Mouse (Mus musculus): ENCODE measurements around the gene Phactr1. TPM values are rescaled to one million over a fixed set of nuclear protein-coding genes. Genes with fewer than 3 reads are reported as not detected.
A peak's percentile ranks its signal among the peaks of the same experiment; 100 is the strongest.

Phactr1 gene
- polyA plus RNA-seq (2014; fragmentation: Nextera tagmentation; extraction: Ambion mirVana), result 12.4 and 14.5 TPM in 2 replicates

- no peak for ATAC-seq (ENCODE audit: low read depth)
- H3K27ac ChIP-seq (replicated peaks; ENCODE audit: low read depth, low read length), result no peak within 1 kb of the TSS
- no peak within 1 kb of the TSS for H3K4me2 ChIP-seq (ENCODE audit: low read depth, low read length)
- DNase-seq (ENCODE audit: low spot score), result no peak
- H3K4me3 ChIP-seq (ENCODE audit: low read depth, low read length), result no peak within 1 kb of the TSS
- H3K9me3 ChIP-seq (ENCODE audit: control insufficient read depth, low read length), result no peaks in the 10 kb centered on the region
- 21% methylated on average over 11 of the region's 11 CpGs for WGBS
- no peaks in the 10 kb centered on the region for H3K36me3 ChIP-seq (ENCODE audit: control insufficient read depth, insufficient read depth, low read length)
- no peaks in the 10 kb centered on the region for H3K4me1 ChIP-seq (ENCODE audit: control insufficient read depth, insufficient read depth, low read length)
- no peak within 1 kb of the TSS for H3K9ac ChIP-seq (ENCODE audit: low read depth, low read length)
- peaks cover 19% of the 10 kb centered on the region for H3K27me3 ChIP-seq (replicated peaks; ENCODE audit: control insufficient read depth, insufficient read depth, low read length)
Observed at GRCm38 (mm10) chr13:42680391-42680994, at the start of gene Phactr1. TSS of gene Phactr1 (plus strand) at chr13:42680623.

- Histone ChIP-seq H3K9me3 (ENCODE audit: control insufficient read depth, low read length) (no peaks in the 10 kb centered on the region), H3K4me1 (ENCODE audit: control insufficient read depth, insufficient read depth, low read length) (no peaks in the 10 kb centered on the region), H3K27ac (replicated peaks; ENCODE audit: low read depth, low read length) (no peak overlapping the region), H3K9ac (ENCODE audit: low read depth, low read length) (no peak overlapping the region), H3K36me3 (ENCODE audit: control insufficient read depth, insufficient read depth, low read length) (no peaks in the 10 kb centered on the region), H3K4me2 (ENCODE audit: low read depth, low read length) (no peak overlapping the region), H3K27me3 (replicated peaks; ENCODE audit: control insufficient read depth, insufficient read depth, low read length) (no peaks in the 10 kb centered on the region), H3K4me3 (ENCODE audit: low read depth, low read length) (no peak overlapping the region)
- ATAC-seq (ENCODE audit: low read depth), result no peak
- WGBS, result 82% methylated on average over 2 of the region's 2 CpGs
- no peak for DNase-seq (ENCODE audit: low spot score)
Observed at GRCm38 (mm10) chr13:42634908-42635307, 45.5 kb upstream of the Phactr1 start.

GRCm38 (mm10) chr13:42650228-42650627 is 30.2 kb upstream of the Phactr1 start:
- no peak for ATAC-seq (ENCODE audit: low read depth)
- H3K27ac ChIP-seq (replicated peaks; ENCODE audit: low read depth, low read length), result no peak overlapping the region
- no peaks in the 10 kb centered on the region for H3K4me1 ChIP-seq (ENCODE audit: control insufficient read depth, insufficient read depth, low read length)

GRCm38 (mm10) chr13:42656643-42657315 is 23.6 kb upstream of the Phactr1 start:
- 0 out of 2 replicates have a peak, but pooled peaks cover 3% of the 10 kb centered on the region for H3K4me1 ChIP-seq (ENCODE audit: control insufficient read depth, insufficient read depth, low read length)
- no peaks in the 10 kb centered on the region for H3K36me3 ChIP-seq (ENCODE audit: control insufficient read depth, insufficient read depth, low read length)
- no peak overlapping the region for H3K4me2 ChIP-seq (ENCODE audit: low read depth, low read length)
- WGBS, result 62% methylated on average over 7 of the region's 7 CpGs
- DNase-seq (ENCODE audit: low spot score), result peak; percentile 63
- no peak overlapping the region for H3K4me3 ChIP-seq (ENCODE audit: low read depth, low read length)
- H3K9ac ChIP-seq (ENCODE audit: low read depth, low read length), result no peak overlapping the region
- H3K27ac ChIP-seq (replicated peaks; ENCODE audit: low read depth, low read length), result no peak overlapping the region
- no peak for ATAC-seq (ENCODE audit: low read depth)
- H3K27me3 ChIP-seq (replicated peaks; ENCODE audit: control insufficient read depth, insufficient read depth, low read length), result no peaks in the 10 kb centered on the region
- H3K9me3 ChIP-seq (ENCODE audit: control insufficient read depth, low read length), result no peaks in the 10 kb centered on the region

More at GRCm38 (mm10) chr13:42650228-42650627, 30.2 kb upstream of the Phactr1 start:
- Histone ChIP-seq H3K27me3 (replicated peaks; ENCODE audit: control insufficient read depth, insufficient read depth, low read length) (no peaks in the 10 kb centered on the region), H3K36me3 (ENCODE audit: control insufficient read depth, insufficient read depth, low read length) (no peaks in the 10 kb centered on the region), H3K4me2 (ENCODE audit: low read depth, low read length) (no peak overlapping the region), H3K4me3 (ENCODE audit: low read depth, low read length) (no peak overlapping the region), H3K9me3 (ENCODE audit: control insufficient read depth, low read length) (no peaks in the 10 kb centered on the region), H3K9ac (ENCODE audit: low read depth, low read length) (no peak overlapping the region)
- WGBS, result 68% methylated on average over 6 of the region's 6 CpGs
- no peak for DNase-seq (ENCODE audit: low spot score)

- H3K27me3 ChIP-seq (replicated peaks; ENCODE audit: control insufficient read depth, insufficient read depth, low read length), result no peaks in the 10 kb centered on the region
- ATAC-seq (ENCODE audit: low read depth) (no peak), DNase-seq (ENCODE audit: low spot score) (no peak)
- H3K9me3 ChIP-seq (ENCODE audit: control insufficient read depth, low read length), result no peaks in the 10 kb centered on the region
- WGBS, result 46% methylated on average over 10 of the region's 10 CpGs
- no peaks in the 10 kb centered on the region for H3K4me1 ChIP-seq (ENCODE audit: control insufficient read depth, insufficient read depth, low read length)
- H3K9ac ChIP-seq (ENCODE audit: low read depth, low read length), result no peak overlapping the region
- no peak overlapping the region for H3K4me2 ChIP-seq (ENCODE audit: low read depth, low read length)
- H3K4me3 ChIP-seq (ENCODE audit: low read depth, low read length), result no peak overlapping the region
- H3K27ac ChIP-seq (replicated peaks; ENCODE audit: low read depth, low read length), result no peak overlapping the region
- H3K36me3 ChIP-seq (ENCODE audit: control insufficient read depth, insufficient read depth, low read length), result no peaks in the 10 kb centered on the region
Observed at GRCm38 (mm10) chr13:42671651-42672290, 8.7 kb upstream of the Phactr1 start.

- no peak overlapping the region for H3K9ac ChIP-seq (ENCODE audit: low read depth, low read length)
- WGBS, result 82% methylated on average over 9 of the region's 9 CpGs
- ATAC-seq (ENCODE audit: low read depth) (no peak), DNase-seq (ENCODE audit: low spot score) (no peak)
- peaks cover 19% of the 10 kb centered on the region for H3K27me3 ChIP-seq (replicated peaks; ENCODE audit: control insufficient read depth, insufficient read depth, low read length)
- no peaks in the 10 kb centered on the region for H3K4me1 ChIP-seq (ENCODE audit: control insufficient read depth, insufficient read depth, low read length)
- H3K36me3 ChIP-seq (ENCODE audit: control insufficient read depth, insufficient read depth, low read length), result no peaks in the 10 kb centered on the region
- H3K9me3 ChIP-seq (ENCODE audit: control insufficient read depth, low read length), result no peaks in the 10 kb centered on the region
- no peak overlapping the region for H3K27ac ChIP-seq (replicated peaks; ENCODE audit: low read depth, low read length)
- no peak overlapping the region for H3K4me2 ChIP-seq (ENCODE audit: low read depth, low read length)
- H3K4me3 ChIP-seq (ENCODE audit: low read depth, low read length), result no peak overlapping the region
Observed at GRCm38 (mm10) chr13:42681299-42681698, 876 bp downstream of the Phactr1 start.

- Histone ChIP-seq H3K4me2 (ENCODE audit: low read depth, low read length) (no peak overlapping the region), H3K4me1 (ENCODE audit: control insufficient read depth, insufficient read depth, low read length) (no peaks in the 10 kb centered on the region), H3K27me3 (replicated peaks; ENCODE audit: control insufficient read depth, insufficient read depth, low read length) (peaks cover 16% of the 10 kb centered on the region), H3K36me3 (ENCODE audit: control insufficient read depth, insufficient read depth, low read length) (no peaks in the 10 kb centered on the region), H3K9ac (ENCODE audit: low read depth, low read length) (no peak overlapping the region), H3K27ac (replicated peaks; ENCODE audit: low read depth, low read length) (no peak overlapping the region), H3K4me3 (ENCODE audit: low read depth, low read length) (no peak overlapping the region), H3K9me3 (ENCODE audit: control insufficient read depth, low read length) (no peaks in the 10 kb centered on the region)
- ATAC-seq (ENCODE audit: low read depth), result no peak
- DNase-seq (ENCODE audit: low spot score), result no peak
- WGBS, result 92% methylated on average over 7 of the region's 7 CpGs
Observed at GRCm38 (mm10) chr13:42684181-42684580, 3.8 kb downstream of the Phactr1 start.

- WGBS, result 79% methylated on average over 4 of the region's 4 CpGs
- H3K36me3 ChIP-seq (ENCODE audit: control insufficient read depth, insufficient read depth, low read length), result no peaks in the 10 kb centered on the region
- H3K4me1 ChIP-seq (ENCODE audit: control insufficient read depth, insufficient read depth, low read length), result no peaks in the 10 kb centered on the region
- H3K9ac ChIP-seq (ENCODE audit: low read depth, low read length), result no peak overlapping the region
- H3K27me3 ChIP-seq (replicated peaks; ENCODE audit: control insufficient read depth, insufficient read depth, low read length), result no peaks in the 10 kb centered on the region
- no peak overlapping the region for H3K27ac ChIP-seq (replicated peaks; ENCODE audit: low read depth, low read length)
- ATAC-seq (ENCODE audit: low read depth) (no peak), DNase-seq (ENCODE audit: low spot score) (no peak)
- H3K4me2 ChIP-seq (ENCODE audit: low read depth, low read length), result no peak overlapping the region
- no peaks in the 10 kb centered on the region for H3K9me3 ChIP-seq (ENCODE audit: control insufficient read depth, low read length)
- no peak overlapping the region for H3K4me3 ChIP-seq (ENCODE audit: low read depth, low read length)
Observed at GRCm38 (mm10) chr13:42692233-42692632, 11.8 kb downstream of the Phactr1 start.
